Mouse (Mus musculus) lung, postnatal 36 days (tissue): ENCODE measurements at regions not wholly inside any gene's neighbourhood (a gene's known extent, or its start where the extent isn't known, plus 50 kb on each side); places are given as distances from the start of the nearest gene placed in this dataset.

ENCODE experiments used
- DNase-seq: peaks from one replicate; pipeline ENCODE4 v3.0.0; 2022; ENCODE audit warnings: mixed read lengths

DNA sequence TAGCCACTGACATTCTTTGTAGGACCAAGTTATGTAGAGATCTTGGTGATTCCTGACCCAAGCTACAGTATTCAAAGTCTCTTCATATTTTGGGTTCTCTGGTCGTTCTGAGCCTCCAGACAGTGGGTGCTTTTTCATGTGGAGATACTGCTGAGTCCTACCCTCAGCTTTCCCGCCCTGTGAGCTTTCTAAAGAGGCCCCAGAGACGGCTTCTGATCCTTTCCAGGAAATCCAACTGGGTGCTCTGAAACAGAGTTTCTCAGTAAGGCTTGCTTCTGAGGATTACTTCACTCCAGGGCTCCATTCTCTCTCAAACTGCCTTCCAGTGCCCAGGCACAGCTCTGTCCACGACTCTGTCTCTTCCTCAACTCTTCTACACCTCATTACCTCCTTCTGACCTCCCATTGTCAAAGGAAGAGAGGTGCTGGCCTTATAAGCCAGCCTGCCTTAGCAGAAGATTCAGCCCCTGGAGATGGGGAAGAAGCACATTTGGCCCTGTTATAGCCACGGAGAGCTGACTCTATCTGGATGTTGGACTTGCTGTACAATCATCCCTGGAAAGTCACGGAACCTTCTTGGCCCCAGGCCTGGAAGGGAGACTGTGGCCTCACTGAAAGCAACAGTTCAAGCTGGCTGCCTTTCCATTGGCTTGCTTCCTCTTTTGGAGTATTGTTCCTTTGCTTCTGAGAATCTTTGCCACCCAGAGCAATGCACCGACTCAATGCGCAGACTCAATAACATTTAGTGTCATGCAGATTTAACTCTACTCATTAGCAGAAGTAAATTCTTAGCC is 1306.9 kb upstream of the A1bg start:
- DNase-seq = peak; percentile 55

DNA sequence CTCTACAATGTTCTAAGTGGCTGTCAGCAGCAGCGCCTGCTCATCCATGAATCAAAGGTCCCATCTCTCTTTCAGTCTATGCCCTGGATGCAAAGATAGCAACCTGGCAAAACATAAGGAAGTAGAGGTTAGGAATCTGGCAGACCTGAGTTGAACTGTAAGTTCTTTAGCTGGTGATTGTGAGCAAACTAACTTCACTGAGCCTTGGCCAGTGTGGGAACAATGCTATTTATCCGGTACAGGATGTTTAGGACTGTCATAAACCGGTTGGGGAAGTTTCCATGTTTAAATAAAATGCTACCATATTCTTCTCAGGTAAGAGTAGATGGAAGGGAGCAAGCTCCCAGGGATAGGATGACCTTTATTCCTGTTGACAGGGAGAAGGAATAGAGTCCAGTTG is 1306.2 kb upstream of the A1bg start:
- DNase-seq = no peak

DNA sequence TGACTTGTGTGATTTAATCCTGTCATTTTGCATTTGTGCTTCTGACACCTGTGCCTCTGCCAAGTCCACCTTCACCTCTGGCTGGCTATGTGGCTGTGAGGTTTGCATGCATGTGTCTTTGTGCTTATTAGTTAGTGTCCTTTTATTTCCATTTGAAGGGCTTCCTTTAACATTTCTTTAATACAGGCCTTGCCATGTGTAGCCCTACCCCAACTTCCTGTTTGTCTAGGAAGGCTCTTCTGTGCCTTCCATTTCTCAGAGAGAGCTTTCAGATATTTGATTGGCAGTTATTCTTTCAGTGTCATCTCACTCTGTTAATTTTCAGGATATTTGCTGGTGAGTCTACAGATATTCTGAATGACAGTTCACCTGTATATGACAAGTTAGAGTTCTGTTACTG is 1302.0 kb upstream of the A1bg start:
- DNase-seq = no peak

DNA sequence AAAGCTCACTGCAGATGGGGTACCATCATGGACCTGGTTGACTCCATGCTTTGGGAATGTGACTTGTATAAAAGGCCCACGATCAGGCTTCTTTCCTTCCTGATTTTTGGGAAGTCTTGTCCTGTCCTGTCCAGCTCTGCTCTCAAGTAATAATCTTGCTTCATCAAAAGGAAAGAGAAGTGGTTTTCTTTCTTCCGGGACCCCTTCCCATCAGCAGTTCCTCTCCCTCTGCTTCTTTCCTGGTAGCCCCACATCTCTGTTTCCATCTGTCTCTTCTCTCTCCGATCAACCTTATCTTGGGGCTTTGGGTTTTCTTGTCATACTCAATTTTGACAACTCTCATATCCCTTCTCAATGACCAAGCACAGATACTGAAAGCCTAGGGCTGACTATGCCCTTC is 1301.4 kb upstream of the A1bg start:
- DNase-seq = no peak

DNA sequence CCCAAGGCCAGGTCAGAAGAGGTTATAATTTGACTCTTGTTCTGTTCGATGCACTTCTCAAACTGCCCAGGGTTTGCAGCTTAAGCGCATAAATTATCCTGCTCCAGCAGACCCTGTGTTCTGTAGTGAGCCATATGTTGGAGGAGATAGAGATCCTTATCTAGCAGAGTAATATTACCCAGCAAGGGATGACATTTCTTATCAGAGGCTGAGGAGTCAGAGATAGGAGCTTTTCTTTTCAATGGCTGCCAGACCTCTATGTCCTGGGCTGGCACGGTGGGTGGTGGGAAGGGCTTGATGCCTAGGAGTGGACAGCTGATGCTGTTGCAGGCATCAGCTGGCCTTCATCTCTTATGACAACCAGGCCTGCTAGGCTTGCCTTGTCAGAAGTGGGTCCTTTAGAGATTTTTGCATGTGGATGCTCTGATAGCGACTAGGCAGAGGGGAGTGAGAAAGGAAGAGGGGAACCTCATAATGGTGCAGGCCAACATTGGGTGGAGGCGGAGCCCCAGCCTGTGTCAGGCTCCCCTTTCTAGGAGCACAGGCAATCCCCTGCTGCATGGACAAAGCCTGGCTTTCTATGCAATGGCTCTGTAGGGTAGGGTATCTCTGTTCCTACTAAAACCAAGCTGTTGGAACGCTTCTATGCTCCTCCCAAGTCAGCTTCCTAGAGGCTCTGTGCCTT is 1300.5 kb upstream of the A1bg start:
- no peak for DNase-seq

DNA sequence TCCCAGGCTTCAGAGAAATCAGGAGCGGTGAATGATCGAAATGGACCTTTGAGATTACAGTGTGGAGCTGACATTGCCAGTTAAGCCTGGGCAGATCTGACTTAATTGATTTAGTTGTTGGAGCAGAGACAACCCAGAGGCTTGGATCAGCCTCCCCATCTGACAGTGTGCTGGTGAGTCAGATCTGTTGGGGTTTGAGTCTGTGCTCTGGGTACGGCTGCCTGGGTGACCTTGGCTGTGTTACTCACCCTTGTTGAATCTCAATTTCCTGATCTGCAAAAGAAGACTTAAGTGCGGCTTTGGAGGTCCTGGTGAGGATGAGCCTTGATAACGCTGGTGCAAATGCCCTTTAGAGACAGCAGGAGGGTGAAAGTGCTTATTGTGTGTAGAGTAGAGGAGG is 1299.9 kb upstream of the A1bg start:
- no peak for DNase-seq

DNA sequence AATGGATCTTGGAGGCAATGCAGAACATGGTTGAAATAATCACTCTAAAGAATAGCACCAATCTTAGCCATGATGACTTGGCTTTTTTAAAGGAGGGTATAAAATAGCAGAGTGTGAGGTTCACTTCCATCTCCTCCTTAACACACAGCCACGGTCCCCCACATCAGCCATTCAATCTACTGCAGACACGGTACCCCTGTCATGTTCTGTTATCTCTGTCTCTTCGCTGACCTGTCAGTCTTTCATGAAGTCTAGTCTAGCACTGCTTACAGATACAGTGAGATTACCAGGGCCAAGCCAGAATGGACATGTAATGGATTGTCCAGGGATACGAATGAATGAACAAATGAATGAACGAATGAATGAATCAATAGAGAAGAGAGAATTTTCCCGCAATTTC is 1299.4 kb upstream of the A1bg start:
- no peak for DNase-seq

DNA sequence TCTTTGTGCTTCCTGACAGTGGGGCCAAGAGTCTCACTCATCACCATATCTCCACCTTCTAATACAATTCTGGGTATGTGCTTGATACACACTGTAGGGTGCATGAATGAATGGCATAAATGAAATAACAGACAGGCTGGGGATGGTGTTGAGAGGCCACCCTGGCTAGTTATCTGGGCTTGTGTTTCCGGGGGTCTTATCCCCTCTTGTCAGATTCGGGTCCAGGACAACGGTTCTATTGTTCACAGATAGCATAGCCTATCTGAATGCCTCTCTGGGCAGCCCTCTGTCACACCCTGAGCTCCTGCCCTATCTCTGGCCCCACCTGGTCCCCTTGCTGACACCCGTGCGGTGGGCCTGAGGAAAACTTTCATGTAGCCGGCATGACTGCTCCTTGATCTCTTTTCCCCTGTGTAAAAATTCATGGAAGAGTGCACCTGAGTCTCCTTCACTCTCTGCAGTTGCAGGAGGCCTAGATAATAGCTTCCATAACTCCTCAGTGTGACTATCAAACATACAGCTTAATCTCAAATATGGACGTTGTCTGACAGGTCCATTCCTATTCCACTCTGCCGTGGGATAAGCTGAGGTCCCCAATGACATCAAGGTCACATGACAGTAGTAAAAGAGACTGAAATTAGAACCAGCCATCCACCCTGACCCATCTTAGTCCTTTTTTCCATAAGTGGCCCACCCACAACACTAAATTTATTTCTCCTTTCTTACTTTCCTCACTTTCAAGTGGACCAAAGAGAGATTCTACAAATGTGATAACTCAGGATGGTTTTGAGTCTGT is 1298.4 kb upstream of the A1bg start:
- DNase-seq = no peak

DNA sequence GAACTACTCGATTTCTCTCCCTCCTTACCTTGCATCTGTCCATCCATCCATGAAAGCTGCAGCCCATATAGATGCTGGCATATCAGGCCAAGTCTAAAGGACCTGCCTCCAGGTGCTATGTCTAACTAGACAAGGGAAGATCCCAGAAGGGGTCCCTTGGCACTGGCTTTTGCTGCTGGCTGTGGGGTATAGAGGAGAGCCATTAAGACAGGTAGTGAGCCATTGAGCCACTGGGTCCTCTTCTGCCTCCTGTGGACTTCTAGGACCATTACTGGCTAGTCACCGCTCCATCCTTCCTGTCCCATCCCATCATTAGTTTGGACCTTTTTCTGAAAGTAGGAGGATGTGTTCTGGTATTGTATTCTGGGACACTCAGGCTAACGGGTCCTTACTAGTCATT is 1297.8 kb upstream of the A1bg start:
- no peak for DNase-seq

DNA sequence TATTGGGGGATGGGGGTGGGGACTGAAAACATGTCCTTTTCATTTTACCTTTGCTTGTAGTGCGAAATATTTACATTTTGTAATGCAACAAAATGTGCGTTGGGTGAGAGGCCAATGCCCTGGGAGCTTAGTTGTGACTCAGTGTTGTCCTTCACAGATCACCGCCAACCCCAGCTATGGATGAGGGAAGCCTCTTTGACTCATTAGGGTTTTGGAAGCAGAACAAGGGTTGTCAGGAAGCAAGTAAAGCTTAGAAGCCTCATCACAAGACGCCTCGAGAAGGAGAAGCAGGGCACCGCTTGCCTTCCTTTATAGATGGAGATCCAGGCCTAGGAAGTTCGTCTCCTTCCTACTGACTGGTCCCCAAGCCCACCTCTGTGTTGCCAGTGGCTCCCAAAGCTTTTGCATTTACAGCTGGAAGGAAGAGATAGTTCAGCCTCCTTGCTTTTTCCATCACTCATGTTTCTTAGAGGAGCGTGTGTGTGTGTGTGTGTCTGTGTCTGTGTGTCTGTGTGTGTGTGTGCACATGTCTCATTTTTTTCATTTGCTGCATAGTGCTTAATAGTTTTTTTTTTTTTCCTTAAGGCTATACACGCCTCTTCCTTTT is 1297.2 kb upstream of the A1bg start:
- DNase-seq = no peak

DNA sequence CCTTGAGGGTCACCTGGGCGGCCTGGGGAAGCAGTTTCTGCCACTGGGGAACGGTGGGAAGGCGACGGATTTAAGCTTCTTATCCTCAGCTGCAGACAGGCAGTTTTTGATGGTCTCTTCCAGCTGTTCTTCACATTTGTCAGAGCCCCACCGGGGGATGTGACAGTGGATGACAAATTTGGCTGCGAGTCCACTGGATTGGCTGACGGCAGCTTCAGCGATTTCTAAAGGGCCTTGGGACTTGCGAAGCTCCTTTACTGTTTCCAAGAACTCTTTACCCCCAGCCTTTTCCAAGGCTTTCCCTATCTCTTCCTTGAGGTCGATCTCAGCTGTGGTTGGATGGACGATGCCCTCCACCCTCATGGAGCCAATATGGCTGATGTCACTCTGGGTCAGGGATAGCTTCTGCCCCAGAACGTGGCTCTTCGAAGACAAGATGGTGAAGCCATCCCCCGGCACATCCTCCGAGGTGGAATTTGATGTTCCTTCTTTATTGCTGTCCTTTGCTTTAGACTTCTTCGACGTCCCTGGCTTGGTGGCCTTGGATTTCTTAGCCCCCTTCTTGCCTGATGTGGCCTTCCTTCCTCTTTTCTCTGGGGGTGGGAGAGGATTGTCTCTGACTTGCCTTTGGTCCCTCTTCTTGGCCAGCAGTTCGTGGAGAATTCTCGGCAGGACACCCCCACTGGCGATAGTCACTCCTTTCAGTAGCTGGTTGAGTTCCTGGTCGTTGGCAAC is 1295.7 kb upstream of the A1bg start:
- no peak for DNase-seq

DNA sequence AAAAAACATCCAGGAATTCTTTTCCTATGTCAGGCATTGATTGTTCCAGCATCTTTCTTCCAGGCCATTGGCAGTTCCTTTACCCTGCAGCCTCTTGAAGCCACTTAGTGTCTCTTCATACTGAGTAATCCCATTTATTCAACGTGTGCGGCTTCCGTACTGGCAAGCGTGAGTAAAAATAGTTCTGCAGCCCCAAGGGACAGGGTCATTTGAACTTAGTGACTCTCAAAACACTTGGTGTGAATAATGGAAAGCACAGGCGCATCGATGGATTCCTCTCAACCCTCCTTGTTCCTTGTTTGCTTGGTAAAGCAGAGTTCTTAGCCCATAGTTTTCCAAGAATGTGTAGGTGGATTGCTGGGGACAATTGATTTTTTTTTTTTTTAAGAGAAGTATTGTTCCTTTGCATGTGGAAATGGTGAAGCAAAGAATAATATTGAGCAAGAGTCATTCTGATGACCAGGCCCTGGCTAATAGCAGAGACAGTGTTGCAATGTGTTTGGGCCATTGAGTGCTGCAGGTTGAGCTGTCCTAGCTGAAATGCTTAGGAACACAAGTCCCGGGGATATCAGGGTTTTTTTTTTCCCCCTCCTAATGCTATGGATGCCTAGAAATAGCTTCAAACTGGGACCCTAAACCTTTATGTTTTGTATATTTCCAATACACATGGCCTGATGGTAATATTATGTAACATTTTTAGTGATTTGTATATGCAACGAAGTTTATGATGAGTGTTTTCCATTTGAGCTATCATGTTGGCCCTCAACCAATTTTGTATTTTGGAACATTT is 1294.1 kb upstream of the A1bg start:
- DNase-seq = peak; percentile 50

DNA sequence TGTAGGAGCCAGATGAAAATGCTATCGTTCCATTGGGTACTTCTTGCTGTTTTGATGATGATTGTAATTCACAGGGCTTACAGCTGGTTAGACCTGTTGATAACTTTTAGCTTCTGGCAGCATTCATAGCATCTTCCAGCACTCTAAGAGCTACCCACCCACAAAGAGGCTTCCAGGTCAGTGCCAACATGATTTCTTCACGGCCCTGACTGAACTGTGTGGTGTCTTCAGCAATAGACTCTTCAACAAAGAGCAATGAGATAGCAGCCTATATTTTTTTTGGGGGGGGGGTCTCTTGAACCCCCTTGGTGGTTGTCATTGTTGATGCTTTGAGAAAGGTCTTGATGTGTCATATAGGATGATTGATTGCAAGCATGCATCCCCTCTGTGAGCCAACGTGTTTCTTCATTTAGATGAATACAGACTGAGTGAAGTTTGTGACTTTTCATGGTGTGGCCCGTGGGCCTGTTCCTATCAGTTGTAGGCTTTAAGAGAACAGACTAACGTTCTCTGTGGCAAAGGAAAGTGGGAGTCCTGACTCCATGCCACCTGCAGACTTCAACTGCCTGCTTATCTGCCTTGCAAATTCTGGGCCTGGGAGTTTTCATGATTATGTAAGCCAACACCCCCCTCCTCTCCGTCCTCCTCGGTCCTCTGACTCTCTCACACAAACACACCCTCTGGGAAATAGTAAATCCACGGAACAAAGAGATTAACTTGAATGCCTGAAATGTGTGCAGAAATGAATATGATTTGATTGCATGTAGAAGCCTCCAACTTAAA is 1293.0 kb upstream of the A1bg start:
- DNase-seq = no peak

DNA sequence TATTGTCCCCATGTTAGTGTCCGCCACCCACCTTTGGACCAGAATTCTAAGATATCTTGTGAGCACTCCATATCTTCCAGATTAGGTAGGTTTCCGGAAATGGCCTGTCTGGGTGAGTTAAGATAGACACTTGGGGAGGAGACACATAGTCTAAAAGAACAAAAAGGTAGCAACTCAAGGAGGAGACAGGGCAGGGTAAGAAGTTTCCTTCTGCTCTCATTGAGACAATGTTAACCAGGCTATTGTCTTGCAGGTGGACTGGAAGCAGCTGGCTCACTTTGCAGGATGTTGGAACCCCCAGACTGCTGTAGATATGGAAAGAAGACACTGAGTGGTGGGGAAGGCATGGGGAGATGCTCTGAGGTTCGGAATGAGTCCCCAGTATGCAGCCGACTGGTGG is 1291.5 kb upstream of the A1bg start:
- no peak for DNase-seq

DNA sequence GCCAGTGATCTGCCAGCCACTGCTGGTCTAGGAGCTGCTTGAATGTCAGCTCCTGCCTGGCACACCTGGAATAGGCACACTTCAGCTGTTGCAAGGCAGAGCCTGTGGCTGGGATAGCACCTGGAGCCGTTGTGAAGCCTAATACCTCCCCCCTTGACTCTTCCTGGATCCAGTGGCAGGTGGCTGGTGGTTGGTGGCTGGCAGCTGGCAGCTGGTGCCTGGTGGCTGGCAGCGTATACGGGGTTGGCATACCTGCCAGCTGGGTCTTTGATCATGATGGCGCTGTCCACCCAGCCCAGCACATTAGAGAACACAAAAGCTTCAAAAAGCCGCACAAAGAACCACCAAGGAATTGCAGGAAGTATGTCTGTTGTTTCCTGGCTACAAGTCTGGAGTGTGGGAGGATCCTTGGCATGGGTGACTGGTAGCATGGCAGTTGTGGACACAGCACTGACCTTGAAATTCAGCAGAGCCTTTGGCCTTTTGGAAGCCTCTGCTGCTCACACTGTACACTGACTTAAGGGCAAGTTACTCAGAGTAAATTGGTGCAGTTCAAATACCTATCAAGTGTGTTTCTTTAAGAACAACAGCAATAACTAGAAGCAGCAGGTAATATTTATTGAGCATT is 1289.6 kb upstream of the A1bg start:
- DNase-seq = peak; percentile 27

DNA sequence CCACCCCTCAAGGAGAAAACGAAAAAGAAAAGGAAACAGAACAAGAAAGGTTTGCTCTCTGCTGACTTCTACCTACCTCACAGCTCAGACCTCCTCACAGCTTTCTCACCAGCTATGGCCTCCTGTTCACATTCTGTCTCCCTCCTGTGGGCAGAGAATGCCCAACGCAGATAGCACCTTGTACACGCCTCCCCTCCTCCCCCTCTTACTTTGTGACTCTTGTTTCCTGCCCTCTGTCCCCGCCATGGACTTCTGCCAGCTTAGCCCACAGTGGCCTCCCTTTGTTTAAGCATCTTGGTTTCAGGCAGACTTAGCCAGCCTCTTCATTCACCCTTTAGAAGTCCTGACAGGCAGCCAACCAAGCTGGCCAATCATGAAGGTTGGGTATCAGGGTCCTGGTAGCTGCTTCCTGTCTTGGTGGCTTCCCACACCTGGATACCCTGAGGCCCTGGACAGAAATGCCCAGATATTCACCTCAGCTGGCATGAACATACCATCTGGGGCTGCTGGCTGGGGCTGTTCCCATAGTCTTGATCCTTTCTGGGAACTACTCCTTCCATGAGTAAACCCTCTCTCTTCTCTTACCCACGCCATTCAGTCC is 1287.2 kb upstream of the A1bg start:
- DNase-seq = peak; percentile 25

DNA sequence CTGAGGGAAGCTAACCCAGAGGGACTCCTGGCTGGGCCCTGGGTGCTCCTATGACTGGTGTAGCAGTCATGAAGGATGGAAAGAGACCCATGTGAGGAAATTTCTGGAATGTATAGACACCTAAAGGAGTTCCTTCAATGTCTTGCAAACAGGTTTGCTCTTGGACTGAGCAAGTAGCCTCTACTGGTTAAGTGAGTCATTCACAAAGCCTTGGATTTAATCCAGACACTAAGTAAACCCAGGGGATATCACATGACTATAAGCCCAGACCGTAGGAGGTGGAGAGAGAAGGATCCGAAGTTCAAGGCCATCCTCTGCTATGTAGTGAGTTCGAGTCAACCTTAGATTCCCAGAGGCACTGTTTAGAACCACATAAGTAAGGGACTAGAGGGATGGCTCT is 1286.5 kb upstream of the A1bg start:
- no peak for DNase-seq

DNA sequence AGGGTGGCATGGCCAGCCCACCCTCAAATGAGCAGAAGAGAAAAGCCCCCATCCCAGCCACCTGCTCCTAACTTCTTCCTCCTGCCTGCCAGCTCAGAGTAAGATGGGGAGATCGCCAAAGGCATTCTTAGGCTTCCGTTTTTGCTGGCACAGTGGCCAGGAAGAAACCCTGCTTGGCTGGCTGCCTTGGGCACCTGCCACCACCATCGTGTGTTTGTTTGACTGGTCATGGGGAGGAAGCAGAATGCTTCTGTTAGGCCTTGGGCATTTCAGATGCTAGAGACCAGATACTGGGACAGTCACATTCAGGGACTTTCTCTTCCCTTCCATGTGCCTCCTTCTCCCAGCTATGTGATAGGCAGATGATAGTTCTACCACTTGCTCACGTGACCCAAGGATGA is 1283.7 kb upstream of the A1bg start:
- peak; percentile 68 for DNase-seq

DNA sequence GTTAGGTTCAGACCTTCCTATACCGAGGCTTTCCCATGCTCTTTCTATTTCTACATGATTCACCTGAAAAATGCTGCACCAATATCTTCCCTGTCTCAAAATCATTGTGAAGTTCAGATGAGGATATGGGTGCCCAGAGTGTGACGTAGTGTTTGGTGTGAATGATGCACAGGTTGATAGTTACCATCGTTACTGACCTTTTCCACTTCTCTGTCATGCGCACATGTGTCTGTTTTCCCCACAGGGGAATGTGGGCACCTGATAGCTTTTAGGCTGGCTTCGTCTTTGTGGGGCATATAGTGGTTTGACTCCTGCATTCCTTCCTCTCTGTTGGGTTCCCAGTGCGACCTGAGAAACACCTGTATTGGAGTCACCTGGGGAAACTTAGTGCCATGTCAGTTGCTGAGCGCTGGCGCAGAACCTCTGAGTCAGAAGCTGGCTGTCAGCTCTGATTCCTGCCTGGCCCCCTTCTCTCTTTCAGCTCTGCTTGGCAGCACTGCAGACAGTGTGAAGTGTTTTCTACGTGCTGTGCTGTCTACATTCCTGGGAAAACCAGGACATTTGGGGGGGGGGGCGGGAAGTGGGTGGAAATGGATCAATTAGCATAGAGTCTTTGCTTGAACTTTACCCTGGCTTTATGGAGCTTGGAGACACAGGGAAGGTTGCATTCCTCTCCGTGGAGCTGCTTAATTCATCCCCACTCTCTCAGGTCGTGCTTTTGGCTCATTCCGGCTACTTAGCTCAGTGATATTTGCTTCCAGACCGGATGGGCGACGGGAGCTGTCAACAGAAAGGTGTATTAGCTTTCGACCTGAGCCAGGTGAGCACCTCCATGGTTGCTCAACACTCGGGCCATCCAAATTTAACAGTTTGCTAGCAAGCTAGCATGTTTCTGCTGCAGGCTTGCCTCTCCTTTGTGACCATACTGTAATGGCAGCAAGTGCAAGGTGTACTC is 1281.4 kb upstream of the A1bg start:
- peak; percentile 20 for DNase-seq
